Mouse (Mus musculus) stomach, postnatal 0 days (tissue): ENCODE measurements at regions not wholly inside any gene's neighbourhood (a gene's known extent, or its start where the extent isn't known, plus 50 kb on each side); places are given as distances from the start of the nearest gene placed in this dataset.
A peak's percentile ranks its signal among the peaks of the same experiment; 100 is the strongest.

Experiments used
- ATAC-seq: fragments of 200-750 bp; cut with Nextera tagmentation; 2 replicates; pipeline ENCODE4 v1.8.0; 2017; ENCODE audit not compliant: low FRiP score, low TSS enrichment
- DNase-seq: peaks from one replicate; pipeline ENCODE4 v3.0.0-alpha.2; 2016; ENCODE audit warnings: low spot score
- H3K27ac ChIP-seq: fragments of 300-500 bp; sonication (generic); replicated peaks from 2 replicates; pipeline ENCODE4 v1.5.1; 2014; ENCODE audit warnings: mild to moderate bottlenecking, control low read depth
- H3K27me3 ChIP-seq: fragments of 300-500 bp; sonication (generic); 2 replicates; pipeline ENCODE4 v1.6.1; 2014; ENCODE audit warnings: low read length; ENCODE audit not compliant: control insufficient read depth, insufficient read depth
- H3K36me3 ChIP-seq: fragments of 300-500 bp; sonication (generic); 2 replicates; pipeline ENCODE4 v1.6.1; 2014; ENCODE audit warnings: low read length, mixed read lengths; ENCODE audit not compliant: control insufficient read depth, insufficient read depth
- H3K4me1 ChIP-seq: fragments of 300-500 bp; sonication (generic); replicated peaks from 2 replicates; pipeline ENCODE4 v1.6.1; 2014; ENCODE audit warnings: antibody characterized with exemption; ENCODE audit not compliant: control insufficient read depth, insufficient read depth
- H3K4me2 ChIP-seq: fragments of 300-500 bp; sonication (generic); replicated peaks from 2 replicates; pipeline ENCODE4 v1.6.1; 2014; ENCODE audit warnings: low read depth, mild to moderate bottlenecking, control low read depth, moderate library complexity
- H3K4me3 ChIP-seq: fragments of 300-500 bp; sonication (generic); 2 replicates; pipeline ENCODE4 v1.5.1; 2014; ENCODE audit warnings: low read depth, low read length, control low read depth
- H3K9ac ChIP-seq: fragments of 300-500 bp; sonication (generic); 2 replicates; pipeline ENCODE4 v1.6.1; 2014; ENCODE audit warnings: mild to moderate bottlenecking, low read length, control low read depth, mixed read lengths
- H3K9me3 ChIP-seq: fragments of 300-500 bp; sonication (generic); 2 replicates; pipeline ENCODE4 v1.6.1; 2016; ENCODE audit warnings: low read length; ENCODE audit not compliant: control insufficient read depth
- CTCF ChIP-seq: IDR thresholded peaks from 2 replicates; pipeline ENCODE4 v1.5.1; 2016; ENCODE audit warnings: antibody characterized with exemption, low read depth, mild to moderate bottlenecking, moderate library complexity
- EP300 ChIP-seq: optimal IDR thresholded peaks from 2 replicates; pipeline ENCODE3; 2016; ENCODE audit warnings: antibody characterized with exemption
- WGBS: fragments of 180-500 bp; shearing (Covaris S2); extraction: QIAGEN DNeasy Blood & Tissue Kit; methylation state at CpG from one replicate; pipeline ENCODE4 v1.1.7; 2014; 5-methylcytosine and 5-hydroxymethylcytosine counted together

DNA sequence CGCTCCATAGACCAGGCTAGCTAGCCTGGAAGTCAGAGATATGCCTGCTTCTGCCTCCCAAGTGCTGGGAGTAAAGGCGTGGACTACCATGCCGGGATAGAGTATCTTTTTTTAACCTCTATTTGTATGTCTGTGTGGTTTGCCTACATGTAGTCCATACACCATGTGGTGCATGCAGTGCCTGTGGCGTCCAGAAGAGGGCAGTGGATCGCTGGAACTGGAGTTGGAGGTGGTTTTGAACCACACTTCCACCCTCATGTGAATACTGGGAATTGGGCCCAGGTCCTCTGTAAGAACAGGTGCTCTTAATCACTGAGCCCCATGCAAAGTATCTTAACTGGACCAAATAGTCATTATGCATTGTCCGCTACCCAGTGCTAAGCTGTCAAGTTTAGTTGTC, 306.2 kb downstream of the H2al1j start:
- Histone ChIP-seq H3K27ac (no peak overlapping the region), H3K9me3 (no peaks in the 10 kb centered on the region), H3K4me1 (no peaks in the 10 kb centered on the region), H3K9ac (no peak overlapping the region), H3K27me3 (no peaks in the 10 kb centered on the region), H3K36me3 (no peaks in the 10 kb centered on the region), H3K4me3 (no peak overlapping the region), H3K4me2 (no peak overlapping the region)
- ATAC-seq, result no peak
- TF ChIP-seq CTCF (peak; percentile 69), EP300 (no peak)
- 60% methylated on average over 6 of the region's 6 CpGs for WGBS
- DNase-seq, result peak; percentile 21

DNA sequence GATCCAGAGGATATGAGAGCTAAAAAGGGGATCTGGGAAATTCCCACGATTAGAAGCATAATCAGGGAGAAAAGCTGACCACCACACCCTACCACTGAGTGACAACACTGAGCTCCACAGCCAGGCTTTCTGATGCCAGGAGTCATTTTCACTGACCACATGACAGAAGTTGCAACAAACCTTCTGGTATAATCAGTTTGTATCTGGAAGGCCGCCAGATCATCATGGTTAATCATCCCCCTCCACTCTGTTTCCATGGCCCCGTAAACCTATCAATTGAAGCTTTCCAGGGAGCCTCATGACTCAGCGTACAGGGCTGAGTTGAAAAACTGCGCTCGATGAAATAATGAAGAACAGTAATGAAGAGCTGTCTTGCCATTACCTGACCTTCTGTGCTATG, 316.9 kb downstream of the H2al1j start:
- WGBS, result 70% methylated on average over 6 of the region's 6 CpGs

DNA sequence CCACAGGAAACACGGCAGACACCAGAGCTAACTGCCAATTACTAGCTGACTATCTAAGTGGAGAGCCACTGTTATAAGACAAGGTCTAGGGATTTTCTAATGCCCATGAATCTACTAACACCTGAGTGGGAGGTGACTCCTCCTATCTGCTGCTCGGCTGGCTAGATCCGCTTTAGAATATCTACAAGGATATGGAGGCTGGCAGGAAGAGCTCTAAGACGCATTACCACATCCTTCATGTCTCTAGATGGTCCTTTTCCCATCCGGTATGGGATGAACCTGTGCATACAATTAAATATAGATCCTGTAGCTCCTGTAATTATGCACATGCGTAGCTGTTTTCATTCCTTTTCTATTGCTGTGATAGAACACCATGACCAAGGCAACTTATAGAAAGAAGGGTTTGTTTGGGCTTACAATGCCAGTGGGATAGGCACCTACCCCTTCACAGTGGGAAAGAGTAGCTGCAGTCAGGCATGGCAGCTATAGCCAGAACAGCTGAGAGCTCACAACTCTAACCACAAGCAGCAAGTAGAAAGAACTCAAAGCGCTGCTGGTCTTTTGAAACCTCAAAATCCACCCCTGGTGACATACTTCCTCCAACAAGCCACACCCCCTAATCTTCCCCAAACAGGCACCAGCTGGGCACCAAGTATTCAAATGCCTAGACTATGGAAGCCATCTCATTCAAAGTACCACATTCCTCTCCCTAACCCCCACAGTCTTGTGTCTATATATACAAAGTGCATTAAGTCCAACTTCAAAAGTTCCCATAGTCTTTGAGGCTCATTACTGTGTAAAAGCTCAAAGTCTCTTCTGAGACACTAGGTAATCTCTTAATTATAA, 319.3 kb downstream of the H2al1j start:
- Histone ChIP-seq H3K27ac (no peak overlapping the region), H3K4me2 (no peak overlapping the region)
- ATAC-seq, result no peak

More for the DNA sequence above, 316.9 kb downstream of the H2al1j start:
- TF ChIP-seq EP300 (no peak), CTCF (no peak)
- Histone ChIP-seq H3K27me3 (no peaks in the 10 kb centered on the region), H3K4me2 (no peak overlapping the region), H3K4me1 (no peaks in the 10 kb centered on the region), H3K9me3 (no peaks in the 10 kb centered on the region), H3K9ac (no peak overlapping the region), H3K36me3 (no peaks in the 10 kb centered on the region), H3K27ac (no peak overlapping the region), H3K4me3 (no peak overlapping the region)
- DNase-seq (no peak), ATAC-seq (no peak)

DNA sequence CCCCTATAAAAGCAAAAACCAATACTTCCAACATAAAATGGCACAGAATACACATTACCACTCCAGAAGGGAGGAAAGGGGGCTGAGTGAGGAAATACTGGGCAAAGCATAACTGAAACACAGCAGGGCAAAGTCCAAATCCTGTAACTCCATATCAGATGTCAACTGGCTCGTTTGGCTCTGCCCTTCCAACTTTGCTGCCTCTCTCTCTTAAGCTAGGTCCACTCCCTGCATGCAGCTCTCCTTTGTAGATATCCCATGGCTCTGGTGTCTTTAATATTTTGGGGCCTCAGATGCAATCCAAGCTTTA, 319.9 kb downstream of the H2al1j start:
- TF ChIP-seq EP300 (no peak), CTCF (no peak)
- no peak for DNase-seq
- Histone ChIP-seq H3K9me3 (no peaks in the 10 kb centered on the region), H3K9ac (no peak overlapping the region), H3K4me2 (no peak overlapping the region), H3K4me3 (no peak overlapping the region), H3K27me3 (no peaks in the 10 kb centered on the region), H3K27ac (no peak overlapping the region), H3K4me1 (no peaks in the 10 kb centered on the region), H3K36me3 (no peaks in the 10 kb centered on the region)
- 80% methylated on average over 1 of the region's 1 CpGs for whole genome bisulfite sequencing
- ATAC-seq, result peak; percentile 26; the same call in 1 of the 2 replicates

More for the DNA sequence above, 319.3 kb downstream of the H2al1j start:
- Histone ChIP-seq H3K36me3 (no peaks in the 10 kb centered on the region), H3K9me3 (no peaks in the 10 kb centered on the region), H3K27me3 (no peaks in the 10 kb centered on the region), H3K4me1 (no peaks in the 10 kb centered on the region), H3K9ac (no peak overlapping the region), H3K4me3 (no peak overlapping the region)
- no peak for DNase-seq
- TF ChIP-seq CTCF (no peak), EP300 (no peak)
- WGBS, result 78% methylated on average over 7 of the region's 7 CpGs

DNA sequence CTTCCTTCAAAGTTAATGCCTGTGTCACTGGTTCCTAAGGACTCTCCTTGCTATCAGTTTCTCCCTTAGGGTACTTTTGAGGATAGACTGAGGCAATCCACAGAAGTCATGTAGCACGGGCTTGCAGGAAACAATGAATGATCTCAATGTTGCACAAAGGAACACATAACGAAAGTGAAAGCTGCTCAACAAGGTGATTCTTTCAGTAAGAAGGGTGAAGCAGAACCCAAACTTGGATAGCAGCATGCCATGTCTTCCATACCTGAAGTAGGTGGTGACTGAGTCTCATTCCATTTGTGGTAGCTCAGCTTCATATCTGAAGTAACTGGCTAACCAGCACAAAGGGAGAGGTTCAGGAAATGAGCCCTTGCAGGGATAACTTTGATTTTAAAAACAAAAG, 325.7 kb downstream of the H2al1j start:
- H3K9ac ChIP-seq, result no peak overlapping the region
- H3K9me3 ChIP-seq, result no peaks in the 10 kb centered on the region
- ATAC-seq (no peak), DNase-seq (no peak)
- no peak overlapping the region for H3K4me2 ChIP-seq
- H3K4me3 ChIP-seq, result no peak overlapping the region
- no peaks in the 10 kb centered on the region for H3K27me3 ChIP-seq
- no peaks in the 10 kb centered on the region for H3K4me1 ChIP-seq
- WGBS, result 84% methylated on average over 2 of the region's 2 CpGs
- no peaks in the 10 kb centered on the region for H3K36me3 ChIP-seq
- TF ChIP-seq EP300, result no peak
- TF ChIP-seq CTCF, result no peak
- H3K27ac ChIP-seq, result no peak overlapping the region

DNA sequence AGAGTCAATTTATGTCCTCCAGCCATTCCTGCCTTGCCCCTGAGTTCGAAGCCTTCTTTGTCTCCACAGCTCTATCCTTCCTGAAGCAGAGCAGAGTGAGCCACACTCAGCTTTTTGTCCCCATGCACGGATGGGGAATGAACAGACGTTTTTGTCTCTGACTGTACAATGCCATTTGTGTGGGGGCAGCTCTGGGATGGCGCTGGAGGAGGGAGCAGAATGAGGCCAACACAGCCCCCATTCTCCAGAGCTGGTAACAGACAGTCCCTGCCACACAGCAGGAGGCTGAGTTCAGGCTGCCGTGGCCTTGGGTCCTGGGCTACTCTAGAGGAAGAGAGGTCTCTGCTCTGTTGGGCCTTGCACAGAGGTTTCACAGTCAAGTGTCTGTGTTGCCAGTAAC, 327.4 kb downstream of the H2al1j start:
- Histone ChIP-seq H3K36me3 (no peaks in the 10 kb centered on the region), H3K4me1 (no peaks in the 10 kb centered on the region), H3K9me3 (no peaks in the 10 kb centered on the region), H3K27me3 (no peaks in the 10 kb centered on the region), H3K4me2 (no peak overlapping the region), H3K9ac (no peak overlapping the region), H3K4me3 (no peak overlapping the region), H3K27ac (no peak overlapping the region)
- DNase-seq (no peak), ATAC-seq (no peak)
- TF ChIP-seq CTCF (no peak), EP300 (no peak)
- 82% methylated on average over 5 of the region's 5 CpGs for WGBS
